8 mouse cellular contexts compared by ENCODE assay signal in genomic region chr16:31070358-31071133, GRCm38 (mm10). TPM values are rescaled to one million over a fixed set of nuclear protein-coding genes. Genes with fewer than 3 reads are reported as not detected.
DNase-seq lines count a peak whose midpoint lies in the region; ATAC-seq and TF ChIP-seq lines count a peak whose summit lies in the region.

No protein-coding gene starts in this region.

- peak overlapping the region; percentile 21; the same call in 1 of the 2 replicates for H3K4me2 ChIP-seq in limb, embryonic 11.5 days (ENCODE audit: low read depth, severe bottlenecking)
- peak overlapping the region; percentile 38 for H3K4me2 ChIP-seq in midbrain, embryonic 13.5 days (replicated peaks)

- no peak for TF ChIP-seq CTCF in heart, adult 2 months (IDR thresholded peaks at IDR 0.05)
- peak; percentile 97 for TF ChIP-seq CTCF in kidney, adult 2 months (conservative IDR thresholded peaks at IDR 0.05; ENCODE audit: insufficient read depth, insufficient read length, low read depth, low read length)
- peak; percentile 98 for TF ChIP-seq CTCF in small intestine, adult 2 months (IDR thresholded peaks at IDR 0.05; ENCODE audit: extremely low read depth, insufficient read length, insufficient replicate concordance, low read depth, low read length)

- no peaks in the 10 kb centered on the region; the same call in 1 of the 2 replicates for H3K27me3 ChIP-seq in embryonic facial prominence, embryonic 10.5 days (replicated peaks; ENCODE audit: low read depth, poor library complexity, severe bottlenecking)
- no peaks in the 10 kb centered on the region for H3K27me3 ChIP-seq in heart, adult 2 months (ENCODE audit: control insufficient read depth, insufficient read depth, low read length)
- no peaks in the 10 kb centered on the region for H3K27me3 ChIP-seq in kidney, adult 2 months (replicated peaks; ENCODE audit: control insufficient read depth, insufficient read depth, low read length)
- no peaks in the 10 kb centered on the region for H3K27me3 ChIP-seq in limb, embryonic 11.5 days (ENCODE audit: control insufficient read depth, insufficient read depth, low read length)
- H3K27me3 ChIP-seq in midbrain, embryonic 13.5 days = no peaks in the 10 kb centered on the region
- H3K27me3 ChIP-seq in small intestine, adult 2 months (ENCODE audit: control insufficient read depth, insufficient read depth, low read length) = no peaks in the 10 kb centered on the region

- WGBS in embryonic facial prominence, embryonic 10.5 days = 17% methylated on average over 21 of the region's 21 CpGs
- 15% methylated on average over 21 of the region's 21 CpGs for WGBS in heart, adult 2 months
- 17% methylated on average over 21 of the region's 21 CpGs for WGBS in kidney, adult 2 months
- 3% methylated on average over 19 of the region's 21 CpGs for WGBS in limb, embryonic 11.5 days
- WGBS in midbrain, embryonic 13.5 days = 19% methylated on average over 20 of the region's 21 CpGs
- WGBS in small intestine, adult 2 months = 22% methylated on average over 21 of the region's 21 CpGs

- H3K27ac ChIP-seq in embryonic facial prominence, embryonic 10.5 days (replicated peaks) = peak overlapping the region; percentile 45; the same call in 1 of the 2 replicates
- H3K27ac ChIP-seq in heart, adult 2 months = peak overlapping the region; percentile 66
- no peak overlapping the region for H3K27ac ChIP-seq in kidney, adult 2 months (ENCODE audit: insufficient read depth, low read depth, low read length)
- no peak overlapping the region for H3K27ac ChIP-seq in limb, embryonic 11.5 days (replicated peaks; ENCODE audit: low read depth, low read length)
- no peak overlapping the region for H3K27ac ChIP-seq in midbrain, embryonic 13.5 days
- no peak overlapping the region for H3K27ac ChIP-seq in small intestine, adult 2 months (ENCODE audit: insufficient read depth, low read depth, low read length)

- no peak for TF ChIP-seq POLR2A in heart, adult 2 months (IDR thresholded peaks at IDR 0.05; ENCODE audit: insufficient read depth, low read depth, low read length)
- no peak for TF ChIP-seq POLR2A in kidney, adult 2 months (IDR thresholded peaks at IDR 0.05; ENCODE audit: low read depth, low read length)
- TF ChIP-seq POLR2A in small intestine, adult 2 months (IDR thresholded peaks at IDR 0.05; ENCODE audit: low read depth, low read length) = no peak

- DNase-seq in adrenal gland, postnatal 10 days = peak; percentile 92
- peak; percentile 91 for DNase-seq in embryonic facial prominence, embryonic 10.5 days (ENCODE audit: low spot score)
- DNase-seq in heart, adult 2 months = peak; percentile 86 to 90
- DNase-seq in kidney, adult 2 months = peak; percentile 88
- peak; percentile 93 for DNase-seq in limb, embryonic 11.5 days (ENCODE audit: low spot score)

- H3K36me3 ChIP-seq in embryonic facial prominence, embryonic 10.5 days (replicated peaks) = no peaks in the 10 kb centered on the region
- no peaks in the 10 kb centered on the region for H3K36me3 ChIP-seq in heart, adult 2 months (ENCODE audit: control insufficient read depth, insufficient read depth, low read length)
- no peaks in the 10 kb centered on the region for H3K36me3 ChIP-seq in kidney, adult 2 months (ENCODE audit: control insufficient read depth, insufficient read depth, low read length)
- H3K36me3 ChIP-seq in limb, embryonic 11.5 days (ENCODE audit: control insufficient read depth, insufficient read depth, low read length) = no peaks in the 10 kb centered on the region
- H3K36me3 ChIP-seq in midbrain, embryonic 13.5 days = no peaks in the 10 kb centered on the region
- H3K36me3 ChIP-seq in small intestine, adult 2 months (ENCODE audit: control insufficient read depth, insufficient read depth, low read length) = no peaks in the 10 kb centered on the region

- peak; percentile 56; the same call in 1 of the 2 replicates for ATAC-seq in limb, embryonic 11.5 days (ENCODE audit: insufficient number of reproducible peaks, low FRiP score, low TSS enrichment, low read depth)
- peak; percentile 76 for ATAC-seq in midbrain, embryonic 13.5 days
- ATAC-seq in erythroblast, adult 5-6 weeks (replicated peaks; ENCODE audit: low FRiP score, poor library complexity, severe bottlenecking) = no peak

- H3K9ac ChIP-seq in heart, adult 2 months (ENCODE audit: low read depth, low read length) = peak overlapping the region; percentile 48
- no peak overlapping the region for H3K9ac ChIP-seq in limb, embryonic 11.5 days (ENCODE audit: low read length)
- no peak overlapping the region for H3K9ac ChIP-seq in midbrain, embryonic 13.5 days (replicated peaks)

- peak; percentile 96 for TF ChIP-seq EP300 in heart, adult 2 months (IDR thresholded peaks at IDR 0.05; ENCODE audit: insufficient read depth, low read depth, low read length)

- H3K4me1 ChIP-seq in embryonic facial prominence, embryonic 10.5 days = peaks cover 51% of the 10 kb centered on the region
- H3K4me1 ChIP-seq in heart, adult 2 months (ENCODE audit: control insufficient read depth, insufficient read depth, low read length) = peaks cover 27% of the 10 kb centered on the region
- H3K4me1 ChIP-seq in kidney, adult 2 months (ENCODE audit: control insufficient read depth, insufficient read depth, low read length) = peaks cover 7% of the 10 kb centered on the region
- peaks cover 20% of the 10 kb centered on the region for H3K4me1 ChIP-seq in limb, embryonic 11.5 days (ENCODE audit: control insufficient read depth, insufficient read depth, low read length)
- H3K4me1 ChIP-seq in midbrain, embryonic 13.5 days (replicated peaks) = peaks cover 20% of the 10 kb centered on the region
- H3K4me1 ChIP-seq in small intestine, adult 2 months (ENCODE audit: control insufficient read depth, insufficient read depth, insufficient read length, low read length) = peaks cover 5% of the 10 kb centered on the region; the same call in 1 of the 2 replicates

- H3K4me3 ChIP-seq in embryonic facial prominence, embryonic 10.5 days = peak overlapping the region; percentile 27; the same call in 1 of the 2 replicates
- 0 out of 2 replicates have a peak overlapping the region, but pooled peaks have one; percentile 0 for H3K4me3 ChIP-seq in heart, adult 2 months
- peak overlapping the region; percentile 17; the same call in 1 of the 2 replicates for H3K4me3 ChIP-seq in kidney, adult 2 months (ENCODE audit: insufficient read depth, low read depth, low read length)
- H3K4me3 ChIP-seq in limb, embryonic 11.5 days (ENCODE audit: low read depth, low read length) = no peak overlapping the region
- H3K4me3 ChIP-seq in midbrain, embryonic 13.5 days (replicated peaks) = no peak overlapping the region
- H3K4me3 ChIP-seq in small intestine, adult 2 months (ENCODE audit: low read depth, low read length) = peak overlapping the region; percentile 25; the same call in 1 of the 2 replicates

- no peaks in the 10 kb centered on the region for H3K9me3 ChIP-seq in embryonic facial prominence, embryonic 10.5 days
- no peaks in the 10 kb centered on the region for H3K9me3 ChIP-seq in limb, embryonic 11.5 days (ENCODE audit: control insufficient read depth, low read length)
- no peaks in the 10 kb centered on the region for H3K9me3 ChIP-seq in midbrain, embryonic 13.5 days

- H3K79me2 ChIP-seq in heart, adult 2 months (replicated peaks; ENCODE audit: control insufficient read depth, insufficient read depth, low read length) = 0 out of 2 replicates have a peak, but pooled peaks cover 1% of the 10 kb centered on the region

- intact Hi-C loops in heart, adult 2 months (cut with DNase I) = loop anchor here (1.0 to 5.0 kb wide), 3 partner anchors 94 to 533 kb away; no protein-coding TSS in a partner anchor

RNA-seq across cellular contexts. Expression of gene Xxylt1, which starts 10.7 kb away (rescaled TPM):
- 10 to 100 TPM; 12.4 to 15.6 TPM for total RNA-seq in adrenal gland, postnatal 10 days (2021)
- polyA plus RNA-seq in embryonic facial prominence, embryonic 10.5 days (2016; fragmentation: Nextera tagmentation; extraction: Ambion mirVana) = 14.5 and 16.3 TPM in 2 replicates
- total RNA-seq in heart, adult 2 months (2021) = 10 to 100 TPM; 10.5 to 11.5 TPM
- polyA plus RNA-seq in heart, adult 2 months (2012; rRNA removed) = 13.5 and 21.5 TPM in 2 replicates
- 16.8 and 18.0 TPM in 2 replicates for polyA plus RNA-seq in kidney, adult 2 months (2012; rRNA removed)
- 16.2 and 19.4 TPM in 2 replicates for polyA plus RNA-seq in limb, embryonic 11.5 days (2014; fragmentation: Nextera tagmentation; extraction: Ambion mirVana)
- polyA plus RNA-seq in midbrain, embryonic 13.5 days (2015; fragmentation: Nextera tagmentation; extraction: Ambion mirVana) = 8.5 and 8.8 TPM in 2 replicates
- polyA plus RNA-seq in small intestine, adult 2 months (2012; rRNA removed) = 7.6 and 7.8 TPM in 2 replicates
- total RNA-seq in erythroblast, adult 5-6 weeks (2015; ENCODE audit: low replicate concordance) = 0.38 and 2.5 TPM in 2 replicates
- 0.98 and 1.2 TPM in 2 replicates for total RNA-seq in erythroblast, adult 5-6 weeks (2017; ENCODE audit: low replicate concordance)

Comparison
In these comparisons a context has a peak if more than half of its experiments do, and no peak if none do; other contexts are left out.
1. H3K27ac ChIP-seq: peak in embryonic facial prominence, embryonic 10.5 days (single experiment) and heart, adult 2 months (single experiment); none in kidney, adult 2 months (single experiment), limb, embryonic 11.5 days (single experiment), midbrain, embryonic 13.5 days (single experiment) and small intestine, adult 2 months (single experiment).
2. H3K4me3 ChIP-seq: peak in embryonic facial prominence, embryonic 10.5 days (single experiment), heart, adult 2 months (single experiment), kidney, adult 2 months (single experiment) and small intestine, adult 2 months (single experiment); none in limb, embryonic 11.5 days (single experiment) and midbrain, embryonic 13.5 days (single experiment).
3. Peak in every context shown above with its lines, with median percentiles within 50 percentile points of each other: DNase-seq.